ENCODE assay signal across 8 mouse cellular contexts in the genomic region with DNA sequence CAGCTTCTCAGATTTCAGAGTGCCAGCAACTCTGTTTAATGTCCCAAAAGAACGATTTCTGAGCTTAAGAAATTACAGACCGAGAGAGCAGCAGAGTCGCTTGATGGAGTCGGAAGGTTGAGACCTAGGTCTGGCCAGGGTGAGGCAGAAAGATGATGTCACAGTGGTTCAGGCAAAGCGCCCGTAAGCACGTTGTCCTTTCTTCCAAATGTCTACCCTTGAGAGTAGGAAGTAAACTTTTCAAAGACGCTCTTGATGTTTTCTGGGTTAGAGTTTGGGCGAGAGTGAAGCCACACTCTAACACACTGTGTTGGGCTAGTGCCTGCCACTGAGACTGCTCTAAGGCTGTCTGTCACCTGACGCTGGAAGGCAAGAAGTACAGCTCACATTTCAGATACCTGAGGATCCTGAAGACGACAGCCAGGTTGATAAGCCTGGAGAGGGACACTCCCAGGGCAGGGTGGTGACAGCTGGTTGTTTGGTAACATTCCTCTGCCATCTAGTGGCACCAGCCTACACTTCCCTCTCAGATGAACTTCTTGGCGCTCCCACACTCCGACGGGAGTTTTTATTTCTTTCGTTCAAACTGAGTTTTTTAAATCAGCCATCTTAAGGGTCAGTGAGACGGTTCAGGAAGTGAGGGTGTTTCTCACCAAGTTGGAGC. TPM values are rescaled to one million over a fixed set of nuclear protein-coding genes. Genes with fewer than 3 reads are reported as not detected.
A peak's percentile ranks its signal among the peaks of the same experiment; 100 is the strongest.
DNase-seq lines count a peak whose midpoint lies in the region; ATAC-seq and TF ChIP-seq lines count a peak whose summit lies in the region.

No protein-coding gene starts in this region.

- H3K9me3 ChIP-seq in liver, postnatal 0 days (ENCODE audit: low read length), result no peaks in the 10 kb centered on the region

- no peak overlapping the region for H3K27ac ChIP-seq in liver, postnatal 0 days (ENCODE audit: low read depth)

- peaks cover 13% of the 10 kb centered on the region for H3K27me3 ChIP-seq in liver, postnatal 0 days (ENCODE audit: insufficient read depth, low read length)

- TF ChIP-seq EP300 in liver, postnatal 0 days (IDR thresholded peaks at IDR 0.05; ENCODE audit: low read depth), result no peak

- H3K4me2 ChIP-seq in liver, postnatal 0 days (ENCODE audit: low read depth, low read length), result peak overlapping the region; percentile 2; the same call in 1 of the 2 replicates

- no peaks in the 10 kb centered on the region for H3K36me3 ChIP-seq in liver, postnatal 0 days (replicated peaks; ENCODE audit: insufficient read depth, low read length)

- 26% methylated on average over 16 of the region's 16 CpGs for WGBS in liver, postnatal 0 days (ENCODE audit: insufficient replicate concordance)

- peak; percentile 26 to 41 for DNase-seq in urinary bladder, adult 18-20 months (ENCODE audit: low spot score in 2 of 2)
- DNase-seq in urinary bladder, postnatal 10 days (ENCODE audit: low spot score), result no peak
- DNase-seq in cerebellum, postnatal 10 days, result peak; percentile 74 to 76
- DNase-seq in gastrocnemius, postnatal 10 days, result peak; percentile 28
- DNase-seq in kidney, adult 18-20 months, result peak; percentile 58
- DNase-seq in liver, postnatal 0 days, result peak; percentile 51
- DNase-seq in retina, adult 2 months (ENCODE audit: low read depth, low spot score), result peak; percentile 40

- peak; percentile 59; the same call in 1 of the 2 replicates for ATAC-seq in liver, postnatal 0 days
- no peak for ATAC-seq in erythroid progenitor cell, adult 5-6 weeks (replicated peaks; ENCODE audit: low FRiP score, poor library complexity, severe bottlenecking)

- peaks cover 6% of the 10 kb centered on the region for H3K4me1 ChIP-seq in liver, postnatal 0 days (ENCODE audit: insufficient read depth)

- TF ChIP-seq CTCF in liver, postnatal 0 days (IDR thresholded peaks at IDR 0.05; ENCODE audit: low read depth), result peak; percentile 78

- H3K9ac ChIP-seq in liver, postnatal 0 days (replicated peaks), result no peak overlapping the region

- no peak overlapping the region for H3K4me3 ChIP-seq in liver, postnatal 0 days (ENCODE audit: low read depth, low read length)

RNA-seq across cellular contexts. Expression of a gene that starts 45.1 kb away (rescaled TPM):
- total RNA-seq in gastrocnemius, postnatal 10 days (2021), result 10 to 100 TPM; 23.1 to 29.0 TPM
- polyA plus RNA-seq in liver, postnatal 0 days (2015; fragmentation: Nextera tagmentation; extraction: Ambion mirVana), result 3.8 and 4.6 TPM in 2 replicates
- total RNA-seq in erythroid progenitor cell, adult 5-6 weeks (2015; ENCODE audit: low replicate concordance), result 12.6 and 18.4 TPM in 2 replicates
- total RNA-seq in erythroid progenitor cell, adult 5-6 weeks (2017; ENCODE audit: low replicate concordance), result 27.0 and 45.1 TPM in 2 replicates

RNA-seq across cellular contexts. Expression of a gene that starts 49.2 kb away (rescaled TPM):
- not detected for total RNA-seq in gastrocnemius, postnatal 10 days (2021)
- not detected in 2 replicates for polyA plus RNA-seq in liver, postnatal 0 days (2015; fragmentation: Nextera tagmentation; extraction: Ambion mirVana)
- total RNA-seq in erythroid progenitor cell, adult 5-6 weeks (2015; ENCODE audit: low replicate concordance), result not detected in 2 replicates
- total RNA-seq in erythroid progenitor cell, adult 5-6 weeks (2017; ENCODE audit: low replicate concordance), result not detected in 2 replicates

RNA-seq across cellular contexts. Expression of a gene that starts 54.9 kb away (rescaled TPM):
- 1 to 10 TPM; 1.1 to 1.5 TPM for total RNA-seq in gastrocnemius, postnatal 10 days (2021)
- polyA plus RNA-seq in liver, postnatal 0 days (2015; fragmentation: Nextera tagmentation; extraction: Ambion mirVana), result 0.47 and 0.63 TPM in 2 replicates
- not detected in 2 replicates for total RNA-seq in erythroid progenitor cell, adult 5-6 weeks (2015; ENCODE audit: low replicate concordance)
- total RNA-seq in erythroid progenitor cell, adult 5-6 weeks (2017; ENCODE audit: low replicate concordance), result 0.45 TPM in 1 of 2 replicates, not detected in the other
